Mouse (Mus musculus): Measurements from ENCODE around the gene Zdhhc1. TPM values are rescaled to one million over a fixed set of nuclear protein-coding genes. Genes with fewer than 3 reads are reported as not detected.

Zdhhc1 gene
- polyA plus RNA-seq, 1 experiment from 2014 or later, result 30.1 TPM

- Histone ChIP-seq H3K9me3 (ENCODE audit: control insufficient read depth, low read length) (no peaks in the 10 kb centered on the region), H3K27ac (replicated peaks; ENCODE audit: low read depth, low read length) (peak overlapping the region; percentile 8; the same call in 1 of the 2 replicates), H3K27me3 (replicated peaks; ENCODE audit: control insufficient read depth, insufficient read depth, low read length) (no peaks in the 10 kb centered on the region), H3K4me1 (ENCODE audit: control insufficient read depth, insufficient read depth, low read length) (peaks cover 18% of the 10 kb centered on the region), H3K36me3 (ENCODE audit: control insufficient read depth, insufficient read depth, low read length) (no peaks in the 10 kb centered on the region), H3K4me2 (ENCODE audit: low read depth, low read length) (no peak overlapping the region), H3K9ac (ENCODE audit: low read depth, low read length) (no peak overlapping the region), H3K4me3 (ENCODE audit: low read depth, low read length) (no peak overlapping the region)
- ATAC-seq (ENCODE audit: low read depth) (no peak), DNase-seq (ENCODE audit: low spot score) (peak; percentile 43)
- WGBS, result 14% methylated on average over 3 of the region's 3 CpGs
Measured at GRCm38 (mm10) chr8:105493495-105493894, 3.2 kb downstream of the Zdhhc1 start.

- Histone ChIP-seq H3K4me2 (ENCODE audit: low read depth, low read length) (no peak overlapping the region), H3K27ac (replicated peaks; ENCODE audit: low read depth, low read length) (no peak overlapping the region), H3K9ac (ENCODE audit: low read depth, low read length) (no peak overlapping the region), H3K4me1 (ENCODE audit: control insufficient read depth, insufficient read depth, low read length) (0 out of 2 replicates have a peak, but pooled peaks cover 5% of the 10 kb centered on the region), H3K4me3 (ENCODE audit: low read depth, low read length) (no peak overlapping the region), H3K27me3 (replicated peaks; ENCODE audit: control insufficient read depth, insufficient read depth, low read length) (no peaks in the 10 kb centered on the region), H3K9me3 (ENCODE audit: control insufficient read depth, low read length) (no peaks in the 10 kb centered on the region), H3K36me3 (ENCODE audit: control insufficient read depth, insufficient read depth, low read length) (peaks cover 8% of the 10 kb centered on the region; the same call in 1 of the 2 replicates)
- WGBS, result 53% methylated on average over 1 of the region's 1 CpGs
- DNase-seq (ENCODE audit: low spot score) (no peak), ATAC-seq (ENCODE audit: low read depth) (no peak)
Measured at GRCm38 (mm10) chr8:105489281-105489680, 7.4 kb downstream of the Zdhhc1 start.

GRCm38 (mm10) chr8:105488082-105488481 is 8.6 kb downstream of the Zdhhc1 start:
- DNase-seq (ENCODE audit: low spot score) (no peak), ATAC-seq (ENCODE audit: low read depth) (no peak)
- Histone ChIP-seq H3K36me3 (ENCODE audit: control insufficient read depth, insufficient read depth, low read length) (peaks cover 13% of the 10 kb centered on the region; the same call in 1 of the 2 replicates), H3K27me3 (replicated peaks; ENCODE audit: control insufficient read depth, insufficient read depth, low read length) (no peaks in the 10 kb centered on the region), H3K4me2 (ENCODE audit: low read depth, low read length) (no peak overlapping the region), H3K9me3 (ENCODE audit: control insufficient read depth, low read length) (no peaks in the 10 kb centered on the region), H3K27ac (replicated peaks; ENCODE audit: low read depth, low read length) (no peak overlapping the region), H3K4me3 (ENCODE audit: low read depth, low read length) (no peak overlapping the region), H3K4me1 (ENCODE audit: control insufficient read depth, insufficient read depth, low read length) (peaks cover 13% of the 10 kb centered on the region), H3K9ac (ENCODE audit: low read depth, low read length) (no peak overlapping the region)
- WGBS, result 72% methylated on average over 3 of the region's 3 CpGs

GRCm38 (mm10) chr8:105484392-105484791 is 12.3 kb downstream of the Zdhhc1 start:
- H3K4me3 ChIP-seq (ENCODE audit: low read depth, low read length), result no peak overlapping the region
- DNase-seq (ENCODE audit: low spot score) (peak; percentile 64), ATAC-seq (ENCODE audit: low read depth) (peak; percentile 71)
- H3K27ac ChIP-seq (replicated peaks; ENCODE audit: low read depth, low read length), result peak overlapping the region; percentile 1; the same call in 1 of the 2 replicates
- no peaks in the 10 kb centered on the region for H3K9me3 ChIP-seq (ENCODE audit: control insufficient read depth, low read length)
- 23% methylated on average over 2 of the region's 2 CpGs for WGBS
- peaks cover 30% of the 10 kb centered on the region for H3K36me3 ChIP-seq (ENCODE audit: control insufficient read depth, insufficient read depth, low read length)
- H3K4me1 ChIP-seq (ENCODE audit: control insufficient read depth, insufficient read depth, low read length), result peaks cover 11% of the 10 kb centered on the region
- H3K4me2 ChIP-seq (ENCODE audit: low read depth, low read length), result no peak overlapping the region
- no peaks in the 10 kb centered on the region for H3K27me3 ChIP-seq (replicated peaks; ENCODE audit: control insufficient read depth, insufficient read depth, low read length)
- H3K9ac ChIP-seq (ENCODE audit: low read depth, low read length), result no peak overlapping the region

- Histone ChIP-seq H3K9ac (ENCODE audit: low read depth, low read length) (no peak overlapping the region), H3K27me3 (replicated peaks; ENCODE audit: control insufficient read depth, insufficient read depth, low read length) (no peaks in the 10 kb centered on the region), H3K4me3 (ENCODE audit: low read depth, low read length) (no peak overlapping the region), H3K4me2 (ENCODE audit: low read depth, low read length) (no peak overlapping the region), H3K36me3 (ENCODE audit: control insufficient read depth, insufficient read depth, low read length) (peaks cover 31% of the 10 kb centered on the region), H3K4me1 (ENCODE audit: control insufficient read depth, insufficient read depth, low read length) (peaks cover 11% of the 10 kb centered on the region), H3K27ac (replicated peaks; ENCODE audit: low read depth, low read length) (peak overlapping the region; percentile 1; the same call in 1 of the 2 replicates), H3K9me3 (ENCODE audit: control insufficient read depth, low read length) (no peaks in the 10 kb centered on the region)
- DNase-seq (ENCODE audit: low spot score) (peak; percentile 51), ATAC-seq (ENCODE audit: low read depth) (peak; percentile 50; the same call in 1 of the 2 replicates)
- 20% methylated on average over 3 of the region's 3 CpGs for WGBS
Measured at GRCm38 (mm10) chr8:105484030-105484368, 12.7 kb downstream of the Zdhhc1 start.

GRCm38 (mm10) chr8:105483212-105484029 is 13.3 kb downstream of the Zdhhc1 start:
- H3K4me3 ChIP-seq (ENCODE audit: low read depth, low read length), result no peak overlapping the region
- H3K36me3 ChIP-seq (ENCODE audit: control insufficient read depth, insufficient read depth, low read length), result peaks cover 37% of the 10 kb centered on the region
- 0 out of 2 replicates have a peak, but pooled peaks have one; percentile 62 for ATAC-seq (ENCODE audit: low read depth)
- peaks cover 11% of the 10 kb centered on the region for H3K4me1 ChIP-seq (ENCODE audit: control insufficient read depth, insufficient read depth, low read length)
- DNase-seq (ENCODE audit: low spot score), result peak; percentile 68
- no peaks in the 10 kb centered on the region for H3K9me3 ChIP-seq (ENCODE audit: control insufficient read depth, low read length)
- 25% methylated on average over 14 of the region's 14 CpGs for WGBS
- H3K27ac ChIP-seq (replicated peaks; ENCODE audit: low read depth, low read length), result peak overlapping the region; percentile 39
- no peak overlapping the region for H3K9ac ChIP-seq (ENCODE audit: low read depth, low read length)
- no peak overlapping the region for H3K4me2 ChIP-seq (ENCODE audit: low read depth, low read length)
- H3K27me3 ChIP-seq (replicated peaks; ENCODE audit: control insufficient read depth, insufficient read depth, low read length), result no peaks in the 10 kb centered on the region

- WGBS, result 83% methylated on average over 8 of the region's 8 CpGs
- Histone ChIP-seq H3K27ac (replicated peaks; ENCODE audit: low read depth, low read length) (no peak overlapping the region), H3K36me3 (ENCODE audit: control insufficient read depth, insufficient read depth, low read length) (peaks cover 38% of the 10 kb centered on the region), H3K9ac (ENCODE audit: low read depth, low read length) (no peak overlapping the region), H3K27me3 (replicated peaks; ENCODE audit: control insufficient read depth, insufficient read depth, low read length) (no peaks in the 10 kb centered on the region), H3K4me1 (ENCODE audit: control insufficient read depth, insufficient read depth, low read length) (peaks cover 11% of the 10 kb centered on the region), H3K9me3 (ENCODE audit: control insufficient read depth, low read length) (no peaks in the 10 kb centered on the region), H3K4me3 (ENCODE audit: low read depth, low read length) (no peak overlapping the region), H3K4me2 (ENCODE audit: low read depth, low read length) (no peak overlapping the region)
- ATAC-seq (ENCODE audit: low read depth), result no peak
- no peak for DNase-seq (ENCODE audit: low spot score)
Measured at GRCm38 (mm10) chr8:105482123-105482522, 14.6 kb downstream of the Zdhhc1 start.

GRCm38 (mm10) chr8:105481453-105481852 is 15.2 kb downstream of the Zdhhc1 start:
- Histone ChIP-seq H3K27ac (replicated peaks; ENCODE audit: low read depth, low read length) (no peak overlapping the region), H3K27me3 (replicated peaks; ENCODE audit: control insufficient read depth, insufficient read depth, low read length) (no peaks in the 10 kb centered on the region), H3K4me3 (ENCODE audit: low read depth, low read length) (no peak overlapping the region), H3K36me3 (ENCODE audit: control insufficient read depth, insufficient read depth, low read length) (peaks cover 36% of the 10 kb centered on the region), H3K9ac (ENCODE audit: low read depth, low read length) (no peak overlapping the region), H3K4me1 (ENCODE audit: control insufficient read depth, insufficient read depth, low read length) (peaks cover 11% of the 10 kb centered on the region), H3K9me3 (ENCODE audit: control insufficient read depth, low read length) (no peaks in the 10 kb centered on the region), H3K4me2 (ENCODE audit: low read depth, low read length) (no peak overlapping the region)
- WGBS, result 66% methylated on average over 6 of the region's 6 CpGs
- ATAC-seq (ENCODE audit: low read depth) (no peak), DNase-seq (ENCODE audit: low spot score) (no peak)

- DNase-seq (ENCODE audit: low spot score), result no peak
- H3K4me2 ChIP-seq (ENCODE audit: low read depth, low read length), result no peak overlapping the region
- no peak overlapping the region for H3K9ac ChIP-seq (ENCODE audit: low read depth, low read length)
- no peak for ATAC-seq (ENCODE audit: low read depth)
- H3K36me3 ChIP-seq (ENCODE audit: control insufficient read depth, insufficient read depth, low read length), result peaks cover 38% of the 10 kb centered on the region
- no peaks in the 10 kb centered on the region for H3K9me3 ChIP-seq (ENCODE audit: control insufficient read depth, low read length)
- no peaks in the 10 kb centered on the region for H3K27me3 ChIP-seq (replicated peaks; ENCODE audit: control insufficient read depth, insufficient read depth, low read length)
- H3K4me3 ChIP-seq (ENCODE audit: low read depth, low read length), result no peak overlapping the region
- H3K27ac ChIP-seq (replicated peaks; ENCODE audit: low read depth, low read length), result no peak overlapping the region
- 47% methylated on average over 2 of the region's 2 CpGs for WGBS
- peaks cover 11% of the 10 kb centered on the region for H3K4me1 ChIP-seq (ENCODE audit: control insufficient read depth, insufficient read depth, low read length)
Measured at GRCm38 (mm10) chr8:105481013-105481412, 15.7 kb downstream of the Zdhhc1 start.
